ENCODE assay signal across 10 mouse cellular contexts in the genomic region with DNA sequence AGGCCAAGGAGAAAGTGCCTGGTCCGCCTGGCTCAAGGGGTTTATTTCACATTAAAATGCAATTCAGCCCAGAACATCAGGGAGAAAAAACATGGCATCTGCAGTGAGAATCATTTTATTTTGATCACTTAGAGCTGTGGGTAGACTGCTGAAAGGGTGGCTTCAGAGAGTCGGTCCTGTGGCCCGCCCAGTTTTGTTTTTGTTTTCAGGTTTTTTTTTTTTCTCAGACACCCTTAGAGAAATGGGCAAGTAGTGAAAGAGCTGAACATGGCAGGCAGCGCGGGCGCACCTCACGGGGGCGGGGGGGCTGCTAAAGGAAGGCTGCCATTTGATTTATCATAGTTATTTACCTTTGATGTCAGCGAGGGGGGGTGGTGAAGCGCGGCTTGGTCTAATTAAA. TPM values are rescaled to one million over a fixed set of nuclear protein-coding genes. Genes with fewer than 3 reads are reported as not detected.
DNase-seq lines count a peak whose midpoint lies in the region; ATAC-seq and TF ChIP-seq lines count a peak whose summit lies in the region.
"Had no signal": no experiment of that assay in that cellular context is flagged by ENCODE, and none has a peak within 500 bp of the region (broad histone marks: within the 10 kb centered on the region; RNA-seq: fewer than 3 reads in every experiment).

No protein-coding gene starts in this region.

- peaks cover 8% of the 10 kb centered on the region for H3K9me3 ChIP-seq in hindbrain, embryonic 10.5 days
- H3K9me3 ChIP-seq in midbrain, embryonic 12.5 days = no peaks in the 10 kb centered on the region

- H3K36me3 ChIP-seq in hindbrain, embryonic 10.5 days = no peaks in the 10 kb centered on the region
- H3K36me3 ChIP-seq in midbrain, embryonic 12.5 days = no peaks in the 10 kb centered on the region
- H3K36me3 ChIP-seq in thymus, adult 2 months (ENCODE audit: control insufficient read depth, insufficient read depth, low read length) = no peaks in the 10 kb centered on the region

- peak; percentile 83 for DNase-seq in heart, adult 11 months
- no peak for DNase-seq in heart, adult 18-20 months
- peak; percentile 4 for DNase-seq in Muller cell, postnatal 12 days (ENCODE audit: inconsistent ontology term)
- no peak for DNase-seq in hindbrain, embryonic 10.5 days (ENCODE audit: low spot score)
- no peak for DNase-seq in thymus, postnatal 0 days (ENCODE audit: low spot score)
- no peak for DNase-seq in thymus, adult 2 months
- DNase-seq: cerebellum, adult 11-12 months had no signal

- H3K4me1 ChIP-seq in hindbrain, embryonic 10.5 days (replicated peaks) = 0 out of 2 replicates have a peak, but pooled peaks cover 8% of the 10 kb centered on the region
- no peaks in the 10 kb centered on the region for H3K4me1 ChIP-seq in midbrain, embryonic 12.5 days
- no peaks in the 10 kb centered on the region; the same call in 1 of the 2 replicates for H3K4me1 ChIP-seq in thymus, adult 2 months (replicated peaks; ENCODE audit: control insufficient read depth, insufficient read depth, low read length)

- peaks cover 37% of the 10 kb centered on the region for H3K27me3 ChIP-seq in hindbrain, embryonic 10.5 days (ENCODE audit: insufficient read depth, poor library complexity, severe bottlenecking)
- peaks cover 19% of the 10 kb centered on the region for H3K27me3 ChIP-seq in midbrain, embryonic 12.5 days
- peaks cover 4% of the 10 kb centered on the region; the same call in 1 of the 2 replicates for H3K27me3 ChIP-seq in thymus, adult 2 months (ENCODE audit: control insufficient read depth, insufficient read depth, low read length)

- TF ChIP-seq CTCF in thymus, adult 2 months (IDR thresholded peaks at IDR 0.05; ENCODE audit: borderline replicate concordance, control insufficient read depth, extremely low read depth, insufficient read depth, low read length, poor library complexity) = no peak

- TF ChIP-seq POLR2A in thymus, adult 2 months (IDR thresholded peaks at IDR 0.05; ENCODE audit: control insufficient read depth, extremely low read depth, insufficient read depth, low read length, poor library complexity) = no peak

- no peak for ATAC-seq in midbrain, embryonic 12.5 days (ENCODE audit: low FRiP score, low read depth)
- ATAC-seq in activated CD4-positive, CD25-positive, alpha-beta regulatory T cell, adult 4 months = no peak

- no peak overlapping the region for H3K9ac ChIP-seq in midbrain, embryonic 12.5 days (replicated peaks)

- peak overlapping the region; percentile 63 for H3K4me3 ChIP-seq in hindbrain, embryonic 10.5 days
- peak overlapping the region; percentile 55 for H3K4me3 ChIP-seq in midbrain, embryonic 12.5 days
- no peak overlapping the region for H3K4me3 ChIP-seq in thymus, adult 2 months (ENCODE audit: control insufficient read depth, insufficient read depth, low read length)

- H3K27ac ChIP-seq in hindbrain, embryonic 10.5 days = no peak overlapping the region
- no peak overlapping the region for H3K27ac ChIP-seq in midbrain, embryonic 12.5 days (replicated peaks)
- H3K27ac ChIP-seq in thymus, adult 2 months (ENCODE audit: control insufficient read depth, insufficient read depth, low read length) = no peak overlapping the region
- H3K27ac ChIP-seq: macrophage had no signal

- 19% methylated on average over 11 of the region's 11 CpGs for WGBS in hindbrain, embryonic 10.5 days
- 20% methylated on average over 11 of the region's 11 CpGs for WGBS in midbrain, embryonic 12.5 days
- WGBS in thymus, adult 2 months = 8% methylated on average over 11 of the region's 11 CpGs

- peak overlapping the region; percentile 75 for H3K4me2 ChIP-seq in midbrain, embryonic 12.5 days (replicated peaks)

RNA-seq across cellular contexts. Expression of a gene that starts 2.0 kb away (rescaled TPM):
- 10 to 100 TPM in 1 of 2 experiments, 1 to 10 TPM in 1; 9.9 to 10.4 TPM for total RNA-seq in heart, adult 18-20 months (2021)
- polyA plus RNA-seq in hindbrain, embryonic 10.5 days (2016; fragmentation: Nextera tagmentation; extraction: Ambion mirVana) = 2.8 and 3.1 TPM in 2 replicates
- 10.2 and 14.1 TPM in 2 replicates for polyA plus RNA-seq in midbrain, embryonic 12.5 days (2016; fragmentation: Nextera tagmentation; extraction: Ambion mirVana)
- polyA plus RNA-seq in thymus, postnatal 0 days (2015; fragmentation: Nextera tagmentation; extraction: Ambion mirVana) = 0.77 and 0.88 TPM in 2 replicates
- polyA plus RNA-seq in activated CD4-positive, CD25-positive, alpha-beta regulatory T cell, adult 4 months (2017; shearing (Covaris generic)) = not detected
- 0.46 TPM in 2 replicates for polyA plus RNA-seq in thymus, adult 2 months (2012; rRNA removed)
- polyA plus RNA-seq: macrophage had no signal

Comparison
In these comparisons a context has a peak if more than half of its experiments do, and no peak if none do; other contexts are left out.
1. DNase-seq: peak in heart, adult 11 months (single experiment) and Muller cell, postnatal 12 days (single experiment); none in heart, adult 18-20 months (0 of 2), hindbrain, embryonic 10.5 days (single experiment), thymus, postnatal 0 days (single experiment) and thymus, adult 2 months (single experiment).